Mouse (Mus musculus) myocyte (in vitro differentiated cells): ENCODE measurements around the gene Man1c1. TPM values are rescaled to one million over a fixed set of nuclear protein-coding genes. Genes with fewer than 3 reads are reported as not detected.

Source experiments
- H3K27me3 ChIP-seq: one replicate; pipeline ENCODE4 v1.6.1; 2011; ENCODE audit not compliant: control insufficient read depth, insufficient read depth, insufficient read length
- H3K36me3 ChIP-seq: one replicate; pipeline ENCODE4 v1.6.1; 2011; ENCODE audit not compliant: control insufficient read depth, insufficient read depth
- H3K4me2 ChIP-seq: one replicate; pipeline ENCODE4 v1.6.1; 2011; ENCODE audit warnings: low read depth, control low read depth
- H3K4me3 ChIP-seq: one replicate; pipeline ENCODE4 v1.5.1; 2011; ENCODE audit warnings: mild to moderate bottlenecking, control low read depth, moderate library complexity
- H3K79me2 ChIP-seq: one replicate; pipeline ENCODE4 v1.6.1; 2011; ENCODE audit not compliant: control insufficient read depth, insufficient read depth
- H3ac ChIP-seq: one replicate; pipeline ENCODE4 v1.6.1; 2011; ENCODE audit not compliant: control insufficient read depth, insufficient read length
- CEBPB ChIP-seq: IDR thresholded peaks from 2 replicates; pipeline ENCODE4 v1.6.1; 2011; ENCODE audit warnings: mild to moderate bottlenecking, moderate library complexity; ENCODE audit not compliant: poor library complexity, insufficient read depth, severe bottlenecking
- E2F4 ChIP-seq: IDR thresholded peaks from one replicate; pipeline ENCODE4 v1.6.1; 2011; ENCODE audit warnings: mild to moderate bottlenecking, control low read depth, moderate library complexity; ENCODE audit not compliant: insufficient read depth
- MAX ChIP-seq: IDR thresholded peaks from one replicate; pipeline ENCODE4 v1.6.1; 2011; ENCODE audit warnings: low read depth, mild to moderate bottlenecking, control low read depth
- MYOD1 ChIP-seq, 3 experiments: IDR thresholded peaks; one replicate each; pipeline ENCODE4 v1.6.1; 2011; ENCODE audit warnings: control low read depth in 2 of 3, low read depth in 2 of 3, mild to moderate bottlenecking in 2 of 3, moderate library complexity in 1 of 3; ENCODE audit not compliant: insufficient read length in 2 of 3, control insufficient read depth in 1 of 3
- MYOG ChIP-seq, 3 experiments: IDR thresholded peaks; one replicate each; pipeline ENCODE4 v1.6.1; 2011; ENCODE audit warnings: control low read depth in 2 of 3, low read depth in 2 of 3, mild to moderate bottlenecking in 2 of 3; ENCODE audit not compliant: insufficient read length in 2 of 3, control insufficient read depth in 1 of 3, insufficient read depth in 1 of 3
- POLR2A ChIP-seq: IDR thresholded peaks from one replicate; pipeline ENCODE4 v1.6.1; 2011; ENCODE audit warnings: low read depth, mild to moderate bottlenecking, control low read depth, moderate library complexity; ENCODE audit not compliant: insufficient read length
- POLR2AphosphoS2 ChIP-seq: IDR thresholded peaks from one replicate; pipeline ENCODE4 v1.6.1; 2011; ENCODE audit warnings: low read depth, control low read depth; ENCODE audit not compliant: insufficient read length
- REST ChIP-seq: IDR thresholded peaks from one replicate; pipeline ENCODE4 v1.6.1; 2011; ENCODE audit warnings: mild to moderate bottlenecking, control low read depth, moderate library complexity; ENCODE audit not compliant: insufficient read depth, insufficient read length
- SRF ChIP-seq: IDR thresholded peaks from one replicate; pipeline ENCODE4 v1.6.1; 2011; ENCODE audit warnings: low read depth; ENCODE audit not compliant: control insufficient read depth, insufficient read length
- TCF12 ChIP-seq: IDR thresholded peaks from one replicate; pipeline ENCODE4 v1.6.1; 2011; ENCODE audit warnings: mild to moderate bottlenecking, control low read depth; ENCODE audit not compliant: poor library complexity, insufficient read depth, severe bottlenecking
- TCF3 ChIP-seq: IDR thresholded peaks from one replicate; pipeline ENCODE4 v1.6.1; 2011; ENCODE audit warnings: low read depth, control low read depth; ENCODE audit not compliant: insufficient read length
- USF1 ChIP-seq: IDR thresholded peaks from one replicate; pipeline ENCODE4 v1.6.1; 2011; ENCODE audit warnings: low read depth, mild to moderate bottlenecking, control low read depth, moderate library complexity
- polyA plus RNA-seq: library from polyadenylated mRNA; unstranded; fragments of >200 nt; fragmentation: generic; extraction: Trizol; gene quantifications from one replicate; pipeline ENCODE4 v1.2.1, GENCODE M21; 2012; ENCODE audit warnings: missing spikeins

Man1c1 gene
- polyA plus RNA-seq, 1 experiment, result 11.3 TPM

DNA sequence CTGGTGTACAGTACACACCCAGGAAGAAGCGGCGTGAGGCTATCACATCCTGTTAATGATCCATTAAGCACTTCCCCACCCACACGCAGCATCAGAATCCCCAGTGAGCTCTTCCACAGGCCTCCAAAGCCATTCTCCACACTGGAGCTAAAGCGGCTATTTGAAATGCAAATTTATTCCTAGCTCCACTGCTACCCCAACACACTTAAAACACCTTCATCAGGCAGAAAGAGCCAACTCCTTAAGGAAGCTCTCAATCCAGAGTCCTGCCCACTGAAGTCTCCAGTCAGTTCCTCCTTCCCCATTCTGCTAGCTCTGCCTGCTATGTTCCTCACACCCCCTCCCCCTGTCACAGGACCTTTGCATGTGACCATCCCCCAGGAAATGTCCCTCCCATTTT is 51.4 kb downstream of the Man1c1 start:
- Histone ChIP-seq H3K4me2 (no peak overlapping the region), H3K27me3 (no peaks in the 10 kb centered on the region), H3K36me3 (no peaks in the 10 kb centered on the region), H3K79me2 (peaks cover 4% of the 10 kb centered on the region), H3ac (no peak overlapping the region), H3K4me3 (no peak overlapping the region)
- no peak for TF ChIP-seq USF1
- TF ChIP-seq MAX, result no peak
- TF ChIP-seq REST, result no peak
- TF ChIP-seq E2F4, result no peak
- TF ChIP-seq MYOG (IDR thresholded peaks at IDR 0.05; ENCODE audit: control insufficient read depth in 1 of 3, insufficient read depth in 1 of 3, insufficient read length in 2 of 3, low read depth in 2 of 3), result no peak
- no peak for TF ChIP-seq POLR2A
- no peak for TF ChIP-seq CEBPB
- TF ChIP-seq TCF3, result no peak
- no peak for TF ChIP-seq TCF12

DNA sequence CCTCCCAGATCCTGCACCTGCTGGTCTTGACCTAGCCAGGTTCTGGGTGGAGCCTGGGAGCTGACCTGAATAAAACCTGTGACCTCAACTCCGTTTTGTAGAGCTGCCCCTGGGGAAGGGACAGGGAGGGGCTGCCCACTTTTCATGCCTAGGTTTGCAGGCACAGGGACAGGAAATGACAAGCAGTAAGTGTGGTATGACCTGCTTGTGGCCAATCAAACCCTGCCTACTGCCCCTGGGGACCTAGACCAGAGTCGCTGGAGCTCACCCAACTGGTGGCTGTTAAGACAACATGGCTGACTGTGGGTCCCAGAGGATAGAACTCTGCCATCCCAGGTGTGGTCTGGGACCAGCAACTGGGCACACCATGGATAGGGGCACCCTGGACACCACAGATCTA is 51.9 kb downstream of the Man1c1 start:
- Histone ChIP-seq H3K4me3 (no peak overlapping the region), H3K79me2 (peaks cover 4% of the 10 kb centered on the region), H3K36me3 (no peaks in the 10 kb centered on the region), H3K27me3 (no peaks in the 10 kb centered on the region), H3ac (no peak overlapping the region), H3K4me2 (no peak overlapping the region)
- TF ChIP-seq MAX (no peak), REST (no peak), TCF12 (no peak), USF1 (no peak), CEBPB (no peak), MYOG (IDR thresholded peaks at IDR 0.05; ENCODE audit: control insufficient read depth in 1 of 3, insufficient read depth in 1 of 3, insufficient read length in 2 of 3, low read depth in 2 of 3) (no peak), MYOD1 (IDR thresholded peaks at IDR 0.05; ENCODE audit: control insufficient read depth in 1 of 3, insufficient read length in 2 of 3, low read depth in 2 of 3) (no peak), POLR2AphosphoS2 (no peak), TCF3 (no peak), SRF (no peak), POLR2A (no peak)

DNA sequence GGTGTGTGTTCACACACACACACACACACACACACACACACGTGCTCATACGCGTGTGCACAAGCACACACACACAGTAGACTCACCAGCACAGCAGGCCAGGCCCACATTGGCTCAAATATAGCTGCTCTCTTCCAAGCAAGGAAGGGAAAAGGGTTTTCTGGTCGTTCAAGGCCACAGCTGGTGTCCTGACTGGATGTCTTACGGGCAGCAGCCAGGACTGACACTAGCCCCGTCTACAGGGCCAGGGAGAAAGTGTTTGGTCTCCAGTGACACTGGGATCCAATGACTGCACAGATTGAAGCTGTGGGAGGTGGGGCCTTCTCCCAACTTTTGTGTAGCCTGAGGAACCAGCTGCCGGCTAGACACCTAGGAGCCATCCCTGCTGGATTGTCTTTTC is 52.7 kb downstream of the Man1c1 start:
- H3K27me3 ChIP-seq, result no peaks in the 10 kb centered on the region
- no peak for TF ChIP-seq SRF
- no peak for TF ChIP-seq TCF3
- TF ChIP-seq REST, result no peak
- peaks cover 4% of the 10 kb centered on the region for H3K79me2 ChIP-seq

DNA sequence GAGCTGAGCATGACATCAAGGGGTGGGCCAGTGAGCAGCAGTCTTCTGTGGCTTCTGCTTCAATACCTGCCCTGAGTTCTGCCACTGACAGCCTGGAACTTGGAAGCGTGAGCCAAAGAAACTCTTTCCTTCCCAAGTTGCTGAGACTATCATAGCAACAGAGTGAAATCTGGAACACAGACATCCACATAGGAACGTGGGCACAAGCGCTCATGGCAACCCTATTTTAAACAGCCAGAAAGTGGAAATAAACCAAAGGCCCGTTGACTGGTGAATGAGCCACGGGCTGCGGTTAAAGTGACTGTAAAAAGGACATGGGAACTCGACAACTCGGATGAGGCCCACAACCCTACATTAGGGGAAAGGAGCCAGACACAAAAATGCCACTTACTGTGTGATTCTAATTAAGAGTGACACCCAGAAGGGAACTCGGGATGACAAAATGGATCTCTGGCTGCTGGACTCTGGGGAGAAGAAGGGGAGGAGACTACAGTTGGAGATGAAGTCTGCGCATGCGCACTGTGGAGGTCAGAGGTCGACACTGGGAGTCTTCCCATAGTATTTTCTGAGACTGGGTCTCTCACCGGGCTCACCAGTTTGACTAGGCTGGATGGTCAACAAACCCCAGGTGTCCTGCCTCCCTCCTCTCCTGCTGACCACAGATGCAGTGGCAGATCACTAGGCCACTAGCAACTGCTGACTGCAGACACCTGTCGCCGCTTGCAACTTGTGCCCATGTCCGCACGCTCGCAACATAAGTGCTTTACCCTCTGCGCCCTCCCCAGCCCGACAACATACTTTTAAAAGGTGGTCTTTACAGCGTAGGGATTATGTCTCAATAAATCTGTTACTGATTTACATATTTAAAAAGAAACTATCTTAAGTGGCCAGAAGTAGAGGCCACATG is 58.8 kb downstream of the Man1c1 start:
- H3K4me2 ChIP-seq, result no peak overlapping the region
- H3K36me3 ChIP-seq, result no peaks in the 10 kb centered on the region
- no peak overlapping the region for H3K4me3 ChIP-seq
- no peaks in the 10 kb centered on the region for H3K27me3 ChIP-seq
- TF ChIP-seq MYOD1 (IDR thresholded peaks at IDR 0.05; ENCODE audit: control insufficient read depth in 1 of 3, insufficient read length in 2 of 3, low read depth in 2 of 3), result peak in 2 of 3 experiments; percentile 53 to 62
- no peak for TF ChIP-seq POLR2AphosphoS2
- peak in 2 of 3 experiments; percentile 30 to 66 for TF ChIP-seq MYOG (IDR thresholded peaks at IDR 0.05; ENCODE audit: control insufficient read depth in 1 of 3, insufficient read depth in 1 of 3, insufficient read length in 2 of 3, low read depth in 2 of 3)
- no peak for TF ChIP-seq SRF
- no peak overlapping the region for H3ac ChIP-seq
- peaks cover 4% of the 10 kb centered on the region for H3K79me2 ChIP-seq

More for the DNA sequence above, 52.7 kb downstream of the Man1c1 start:
- Histone ChIP-seq H3K36me3 (no peaks in the 10 kb centered on the region), H3ac (no peak overlapping the region), H3K4me2 (no peak overlapping the region), H3K4me3 (no peak overlapping the region)

GRCm38 (mm10) chr4:134644410-134644809 is 59.7 kb downstream of the Man1c1 start:
- Histone ChIP-seq H3K36me3 (no peaks in the 10 kb centered on the region), H3ac (no peak overlapping the region), H3K27me3 (no peaks in the 10 kb centered on the region), H3K4me2 (no peak overlapping the region), H3K4me3 (no peak overlapping the region), H3K79me2 (peaks cover 4% of the 10 kb centered on the region)
- TF ChIP-seq MAX, result no peak
- TF ChIP-seq MYOD1 (IDR thresholded peaks at IDR 0.05; ENCODE audit: control insufficient read depth in 1 of 3, insufficient read length in 2 of 3, low read depth in 2 of 3), result no peak
- TF ChIP-seq E2F4, result no peak
- TF ChIP-seq CEBPB, result no peak
- TF ChIP-seq SRF, result no peak
- TF ChIP-seq TCF3, result no peak
- TF ChIP-seq MYOG (IDR thresholded peaks at IDR 0.05; ENCODE audit: control insufficient read depth in 1 of 3, insufficient read depth in 1 of 3, insufficient read length in 2 of 3, low read depth in 2 of 3), result no peak
- no peak for TF ChIP-seq POLR2A
- TF ChIP-seq TCF12, result no peak
- TF ChIP-seq USF1, result no peak
- no peak for TF ChIP-seq REST
- TF ChIP-seq POLR2AphosphoS2, result no peak
